Mouse (Mus musculus): Measurements from ENCODE around the gene Scd2.
A peak's percentile ranks its signal among the peaks of the same experiment; 100 is the strongest.
"Not testable (repeated sequence)": the region's sequence is repeated elsewhere in the genome, so short reads cannot be mapped to it uniquely, and the experiment has no call there.

Scd2 gene

DNA sequence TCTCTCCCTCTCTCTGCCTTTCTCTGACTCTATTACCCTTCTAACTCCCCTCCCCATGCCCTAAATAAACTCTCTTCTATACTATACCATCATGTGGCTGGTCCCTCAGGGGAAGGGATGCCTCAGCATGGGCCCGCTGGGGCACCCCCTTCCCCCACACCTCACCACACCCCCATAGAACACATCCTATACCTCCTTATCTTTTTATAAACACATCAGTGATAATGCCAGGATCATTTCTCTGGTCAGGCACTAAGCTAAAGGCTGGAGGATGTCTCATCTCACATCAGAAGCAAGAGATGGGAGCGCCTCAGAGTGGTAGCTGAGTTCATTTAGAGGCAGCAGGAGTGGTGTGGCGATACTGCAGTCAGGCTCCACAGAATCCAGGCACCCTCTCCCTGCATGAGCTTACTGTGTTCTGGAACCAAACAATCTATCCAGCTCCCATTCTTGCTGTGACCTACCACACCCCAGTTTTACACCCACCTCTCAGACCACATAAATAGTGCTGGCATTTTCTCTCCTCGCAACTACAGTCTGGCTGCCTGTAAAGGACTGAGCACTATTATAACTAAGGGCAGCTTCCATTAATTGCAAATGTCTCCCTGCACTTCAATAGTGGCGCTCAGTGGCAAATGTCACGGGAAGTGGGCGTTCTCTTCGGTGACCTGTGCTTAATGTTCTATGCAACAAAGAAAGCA, 18.0 kb downstream of the Scd2 start:
- no peak for DNase-seq (ENCODE audit: low read depth, low spot score)

DNA sequence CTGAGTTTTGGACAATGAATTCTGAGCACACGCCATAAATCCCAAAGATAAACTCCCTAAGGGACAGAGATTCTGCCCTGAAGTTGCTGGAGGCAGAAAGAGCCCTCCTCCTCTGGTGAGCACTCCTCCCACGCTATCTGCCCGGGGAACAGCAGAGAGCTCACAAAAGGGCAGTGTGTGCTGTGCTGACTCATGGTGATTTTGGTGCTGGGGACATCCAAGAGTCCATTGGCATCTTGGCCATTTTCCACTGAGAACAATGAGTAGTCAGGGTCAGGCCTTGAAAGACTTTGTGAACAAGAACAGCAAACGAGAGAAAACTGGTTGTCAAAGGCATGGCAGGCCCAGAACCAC, 18.5 kb downstream of the Scd2 start:
- peak; percentile 83 for DNase-seq (ENCODE audit: low read depth, low spot score)

DNA sequence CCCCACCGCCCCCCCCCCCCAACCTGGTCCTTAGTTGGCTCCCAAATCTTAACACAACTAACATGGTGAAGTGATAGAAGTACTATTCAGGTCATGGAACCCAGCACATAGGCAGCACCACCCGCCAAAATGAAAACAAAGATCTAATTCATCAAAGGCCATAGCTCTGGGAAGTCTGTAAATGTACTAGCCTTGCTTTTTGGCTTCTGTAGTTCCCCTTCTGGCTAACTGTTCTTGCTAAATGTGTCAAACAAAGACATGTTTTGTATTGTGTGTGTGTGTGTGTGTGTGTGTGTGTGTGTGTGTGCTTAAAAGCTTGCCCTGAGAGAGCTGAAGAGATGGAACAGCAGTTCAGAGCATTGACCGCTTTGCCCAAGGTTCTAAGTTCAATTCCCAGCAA, 19.6 kb downstream of the Scd2 start:
- no peak for DNase-seq (ENCODE audit: low read depth, low spot score)

DNA sequence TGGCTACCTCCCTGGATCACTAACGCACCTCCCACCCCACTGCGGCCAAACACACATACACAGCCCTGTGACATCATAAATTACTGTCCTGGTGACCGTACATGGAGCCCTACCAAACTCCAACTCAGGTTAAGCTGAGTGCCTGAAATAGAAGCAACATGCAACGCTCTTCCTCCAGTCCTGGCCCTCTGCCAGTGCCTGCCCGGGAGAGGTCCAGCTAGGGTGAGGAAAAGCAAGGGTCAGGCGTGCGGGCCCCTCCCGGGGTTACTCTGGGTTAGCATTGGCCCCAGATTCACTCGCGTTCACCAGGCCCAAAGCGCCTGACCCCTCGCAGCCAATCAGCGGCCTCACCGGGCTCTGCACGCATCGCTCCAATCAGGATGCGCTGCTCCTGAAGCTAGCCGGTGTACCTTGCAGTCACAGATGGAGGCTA, 20.9 kb downstream of the Scd2 start:
- DNase-seq (ENCODE audit: low read depth, low spot score), result peak; percentile 67

DNA sequence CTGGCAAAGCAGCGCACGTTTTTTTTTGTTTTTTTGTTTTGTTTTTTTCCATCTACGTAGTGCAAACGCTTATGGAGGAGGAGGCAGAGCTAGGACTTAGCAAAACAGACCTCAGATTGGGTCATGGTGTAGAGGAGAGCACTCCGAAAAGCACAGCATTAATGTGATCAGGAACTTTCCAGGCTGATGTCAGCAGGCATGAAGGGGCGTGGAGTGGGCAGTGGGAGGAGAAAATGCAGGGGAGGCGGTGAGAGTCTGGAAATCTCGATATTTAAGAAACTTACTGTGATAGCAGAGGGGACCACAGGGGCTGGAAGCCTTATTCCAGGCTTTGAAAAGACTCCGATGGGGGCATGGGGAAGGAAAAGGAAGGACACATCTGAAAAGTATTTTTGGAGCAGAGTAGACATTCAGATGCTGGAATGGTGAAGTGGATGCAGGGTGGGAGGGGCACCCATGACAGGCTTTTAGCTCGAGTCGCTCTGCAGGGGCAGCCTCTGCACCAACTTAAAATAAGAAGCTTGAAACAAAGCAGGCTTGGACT, 21.5 kb downstream of the Scd2 start:
- peak; percentile 63 for DNase-seq (ENCODE audit: low read depth, low spot score)

DNA sequence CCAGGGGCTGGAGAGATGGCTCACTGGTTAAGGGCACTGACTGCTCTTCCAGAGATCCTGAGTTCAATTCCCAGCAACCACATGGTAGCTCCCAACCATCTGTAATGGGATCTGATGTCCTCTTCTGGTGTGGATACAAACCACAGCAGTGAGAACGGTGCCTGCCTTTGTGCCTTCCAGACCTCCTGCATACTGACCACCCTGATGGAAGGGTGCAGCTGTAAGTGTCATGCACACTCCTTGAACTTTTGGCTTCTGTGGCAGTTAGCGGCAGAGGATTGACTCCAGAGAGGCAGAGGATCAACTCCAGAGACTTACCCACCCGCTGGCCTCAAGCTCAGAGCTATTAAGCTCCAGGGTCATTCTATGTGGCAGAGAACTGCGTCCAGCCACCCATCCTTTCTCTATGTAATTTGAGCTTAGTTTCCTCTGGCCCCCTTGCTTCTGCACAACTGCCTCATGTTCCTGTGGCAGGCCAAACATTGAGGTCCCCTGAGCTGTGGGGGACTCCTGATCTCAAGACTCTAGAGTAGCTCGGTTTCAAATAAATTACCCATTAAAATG, 23.4 kb downstream of the Scd2 start:
- DNase-seq (ENCODE audit: low read depth, low spot score), result no peak

DNA sequence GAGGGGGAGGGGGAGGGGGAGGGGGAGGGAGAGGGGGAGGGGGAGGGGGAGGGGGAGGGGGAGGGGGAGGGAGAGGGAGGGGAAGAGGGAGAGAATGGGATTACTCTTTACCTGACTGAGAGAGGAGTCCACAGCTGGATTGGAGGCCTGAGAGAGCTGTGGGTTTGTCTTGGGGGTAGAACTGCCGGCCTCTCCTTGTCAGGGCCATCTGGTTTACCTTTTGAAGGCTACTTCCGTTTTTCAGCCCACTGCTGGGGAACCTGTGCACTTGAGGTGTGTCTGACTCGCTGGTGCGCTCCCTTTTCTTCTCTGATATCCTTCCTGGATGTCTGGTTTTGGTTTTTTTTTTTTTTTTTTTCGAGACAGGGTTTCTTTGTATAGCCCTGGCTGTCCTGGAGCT, 23.9 kb downstream of the Scd2 start:
- DNase-seq (ENCODE audit: low read depth, low spot score), result no peak

DNA sequence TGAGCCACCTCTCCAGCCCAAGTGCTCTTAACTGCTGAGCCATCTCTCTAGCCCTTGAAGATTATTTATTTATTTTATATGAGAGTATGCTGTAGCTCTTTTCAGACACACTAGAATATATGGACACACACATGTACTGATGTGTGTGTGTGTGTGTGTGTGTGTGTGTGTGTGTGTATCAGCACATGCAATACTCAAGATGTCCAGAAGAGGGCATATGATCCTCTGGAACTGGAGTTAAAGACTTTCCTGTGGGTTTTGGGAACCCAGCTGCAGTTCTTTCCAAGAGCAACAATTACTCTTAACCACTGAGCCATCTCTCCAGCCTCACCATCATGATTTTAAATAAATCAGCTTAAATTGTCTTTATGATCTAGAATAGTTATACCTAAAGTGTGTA, 25.1 kb downstream of the Scd2 start:
- DNase-seq (ENCODE audit: low read depth, low spot score), result no peak

DNA sequence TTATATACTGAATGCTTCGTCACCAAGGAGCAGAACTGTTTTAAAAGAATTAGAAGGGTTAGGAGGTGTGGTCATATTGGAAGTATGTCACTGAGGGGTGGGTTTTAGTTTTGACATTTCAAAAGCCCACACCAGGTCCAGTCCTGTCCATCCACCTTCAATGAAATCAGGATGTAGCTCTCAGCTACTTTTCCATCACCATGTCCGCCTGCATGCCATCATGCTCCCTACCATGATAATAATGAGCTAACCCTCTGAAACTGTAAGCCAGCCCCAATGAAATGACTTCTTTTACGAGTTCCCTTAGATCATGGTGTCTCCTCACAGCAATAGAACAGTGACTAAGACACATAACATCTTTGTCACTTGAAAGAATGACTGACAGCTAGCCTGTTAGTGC, 26.8 kb downstream of the Scd2 start:
- DNase-seq (ENCODE audit: low read depth, low spot score), result no peak

DNA sequence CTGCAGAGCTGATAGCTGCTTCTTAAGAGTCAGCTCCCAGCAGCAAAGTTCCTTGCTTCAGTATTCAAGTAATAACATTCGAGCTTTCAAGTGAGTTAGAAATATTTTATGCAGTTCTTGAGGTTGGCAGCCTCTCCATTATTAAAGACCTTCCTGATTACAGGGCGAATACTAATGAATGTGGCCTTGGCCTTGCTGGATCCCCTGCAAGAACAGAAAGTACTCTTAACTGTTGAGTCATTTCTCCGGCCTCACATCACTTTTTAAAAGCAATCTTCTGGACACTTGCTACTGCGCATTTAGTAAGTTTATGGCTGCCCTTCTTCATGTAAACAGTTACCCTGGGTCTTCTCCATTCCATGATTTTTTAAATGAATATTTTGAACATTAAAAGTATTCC, 27.7 kb downstream of the Scd2 start:
- no peak for DNase-seq (ENCODE audit: low read depth, low spot score)

DNA sequence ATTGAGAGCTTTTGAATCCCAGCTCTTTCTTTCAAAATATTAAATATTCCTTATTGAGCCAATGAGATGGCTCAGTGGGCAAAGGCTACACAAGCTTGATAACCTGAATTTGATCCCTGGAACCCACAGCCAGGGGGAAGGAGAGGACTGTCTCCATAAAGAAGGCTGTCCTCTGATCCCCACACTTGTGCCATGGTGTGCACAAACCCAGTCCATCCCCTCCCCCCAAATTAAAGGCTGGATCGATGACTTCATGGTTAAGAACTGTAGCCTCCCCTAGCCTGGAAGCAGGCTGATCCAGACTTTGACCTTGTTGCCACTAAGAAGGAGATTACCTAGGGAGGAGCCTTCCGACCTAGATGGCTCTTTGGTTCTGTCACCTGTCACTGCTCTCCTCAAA, 28.2 kb downstream of the Scd2 start:
- no peak for DNase-seq (ENCODE audit: low read depth, low spot score)

DNA sequence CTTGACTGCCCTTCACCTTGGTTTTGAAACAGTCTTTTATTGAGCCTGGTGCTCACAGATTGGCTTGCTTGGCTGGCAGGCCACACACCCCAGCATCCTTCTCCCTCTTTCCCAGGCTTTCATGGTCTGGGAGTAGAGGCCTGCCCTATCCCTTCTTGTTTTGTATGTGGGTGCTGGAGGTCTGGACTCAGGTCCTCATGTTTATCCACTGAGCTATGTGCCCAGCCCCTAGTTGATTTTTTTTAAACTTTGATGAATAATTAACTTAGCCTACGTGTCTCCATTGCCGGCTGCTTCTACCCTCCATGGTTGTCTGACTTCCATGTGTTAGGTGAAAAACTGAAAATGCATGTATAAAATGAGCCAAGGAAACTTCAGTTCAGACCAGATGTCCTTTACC, 36.1 kb downstream of the Scd2 start:
- DNase-seq (ENCODE audit: low read depth, low spot score), result no peak

DNA sequence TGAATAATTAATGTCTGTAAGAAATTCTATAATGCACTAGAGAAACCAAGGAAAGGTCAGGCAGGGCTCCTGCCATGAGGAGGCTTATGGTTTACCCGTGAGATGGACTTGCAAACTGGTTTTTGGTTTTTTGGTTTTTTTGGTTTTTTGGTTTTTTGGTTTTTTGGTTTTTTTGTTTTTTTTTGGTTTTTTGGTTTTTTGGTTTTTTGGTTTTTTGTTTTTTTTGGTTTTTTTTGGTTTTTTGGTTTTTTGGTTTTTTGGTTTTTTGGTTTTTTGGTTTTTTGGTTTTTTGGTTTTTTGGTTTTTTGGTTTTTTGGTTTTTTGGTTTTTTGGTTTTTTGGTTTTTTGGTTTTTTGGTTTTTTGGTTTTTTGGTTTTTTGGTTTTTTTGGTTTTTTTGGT, 37.7 kb downstream of the Scd2 start:
- not testable (repeated sequence) for DNase-seq (ENCODE audit: low read depth, low spot score)

DNA sequence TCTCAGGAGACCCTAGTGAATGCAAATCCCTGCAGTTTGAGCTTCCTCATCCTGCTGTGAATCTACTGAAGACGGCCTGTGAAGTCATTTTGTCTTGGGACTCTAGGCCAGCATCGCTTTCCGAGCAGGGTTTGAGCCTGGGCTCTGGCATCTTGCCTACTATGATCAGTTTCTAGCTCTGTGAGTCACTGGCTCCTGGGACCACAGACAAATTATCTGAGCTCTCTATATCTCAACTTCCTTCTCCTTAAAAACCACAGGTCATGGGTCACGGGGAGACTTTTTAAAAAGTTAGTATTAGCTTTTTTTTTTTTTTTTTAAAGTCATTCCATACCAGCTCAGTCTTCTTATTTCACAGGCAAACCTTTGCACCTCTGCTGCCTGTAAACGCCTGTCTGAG, 38.4 kb downstream of the Scd2 start:
- no peak for DNase-seq (ENCODE audit: low read depth, low spot score)

DNA sequence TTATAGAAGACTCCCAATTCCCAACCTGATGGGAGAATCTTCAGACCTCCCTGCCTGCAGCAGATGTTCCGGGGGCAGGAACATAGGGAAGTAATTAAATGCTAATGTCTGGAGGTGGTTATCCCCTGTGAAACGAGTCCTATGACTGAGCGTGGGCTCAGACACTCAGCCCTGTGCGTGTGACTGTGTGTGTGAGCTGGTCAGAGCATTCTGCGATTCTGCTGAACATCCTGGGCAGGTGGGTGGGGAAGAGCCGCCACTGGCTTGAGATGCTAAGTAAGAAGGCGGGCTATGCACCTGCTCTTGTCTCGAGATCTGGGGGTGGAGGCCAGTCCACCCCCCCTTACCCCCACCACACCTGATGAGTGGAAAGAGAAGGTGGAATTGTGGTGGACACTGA, 38.9 kb downstream of the Scd2 start:
- peak; percentile 92 for DNase-seq (ENCODE audit: low read depth, low spot score)

DNA sequence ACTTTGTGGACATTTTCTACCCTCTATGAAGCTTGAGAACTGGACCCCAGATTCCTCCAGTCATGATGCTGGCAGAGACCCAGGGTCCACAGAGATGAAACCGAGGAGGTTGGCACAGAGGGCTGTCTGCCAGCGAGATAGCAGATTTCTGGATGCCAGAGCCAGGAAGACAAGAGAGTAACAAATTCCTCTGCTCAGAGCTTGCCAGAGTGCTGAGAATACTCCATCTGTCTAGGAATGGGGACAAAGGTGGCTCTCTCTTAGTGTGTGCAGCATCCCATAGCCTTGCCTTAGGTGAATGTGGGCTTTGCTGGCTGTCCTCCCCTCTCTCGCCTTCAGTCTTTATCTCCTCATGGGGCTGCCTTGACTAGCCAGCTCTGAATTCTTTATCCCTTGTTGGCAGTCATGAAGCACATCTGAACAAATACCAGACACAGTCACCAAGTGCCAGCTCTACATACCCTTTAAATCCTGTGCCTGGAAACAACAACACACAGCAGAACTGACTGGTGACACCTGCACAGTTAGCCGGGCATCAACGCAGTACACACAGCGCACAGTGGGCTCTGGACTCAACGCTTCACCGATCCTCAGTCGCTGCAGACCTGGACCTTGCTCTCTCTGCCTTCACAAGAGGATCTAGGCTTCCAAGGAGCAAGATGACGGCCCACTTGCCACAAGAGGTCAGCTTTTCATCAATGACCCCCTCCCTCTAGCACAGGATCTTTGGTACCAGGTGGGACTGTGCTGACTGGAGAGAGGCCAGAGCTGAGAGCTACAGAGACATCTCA, 39.6 kb downstream of the Scd2 start, which contains the start of gene Scd4:
Gene Scd4 (plus strand): TSS at position 260 of the 791 bp plus-strand sequence.
- peak; percentile 82 for DNase-seq (ENCODE audit: low read depth, low spot score)

DNA sequence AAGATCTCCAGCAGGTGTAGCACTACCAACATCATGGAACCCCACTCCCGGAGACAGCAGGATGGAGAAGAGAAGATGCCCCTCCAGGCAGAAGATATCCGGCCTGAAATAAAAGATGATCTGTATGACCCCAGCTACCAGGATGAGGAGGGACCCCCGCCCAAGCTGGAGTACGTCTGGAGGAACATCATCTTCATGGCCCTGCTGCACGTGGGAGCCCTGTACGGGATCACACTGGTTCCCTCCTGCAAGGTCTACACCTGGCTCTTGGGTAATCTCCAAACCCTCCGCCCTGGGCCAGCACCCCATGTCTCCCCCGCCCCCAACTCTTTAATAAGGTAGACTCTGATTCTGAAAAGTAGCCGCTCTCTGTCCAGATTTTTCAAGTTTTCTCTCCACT, 40.5 kb downstream of the Scd2 start:
- DNase-seq (ENCODE audit: low read depth, low spot score), result no peak

DNA sequence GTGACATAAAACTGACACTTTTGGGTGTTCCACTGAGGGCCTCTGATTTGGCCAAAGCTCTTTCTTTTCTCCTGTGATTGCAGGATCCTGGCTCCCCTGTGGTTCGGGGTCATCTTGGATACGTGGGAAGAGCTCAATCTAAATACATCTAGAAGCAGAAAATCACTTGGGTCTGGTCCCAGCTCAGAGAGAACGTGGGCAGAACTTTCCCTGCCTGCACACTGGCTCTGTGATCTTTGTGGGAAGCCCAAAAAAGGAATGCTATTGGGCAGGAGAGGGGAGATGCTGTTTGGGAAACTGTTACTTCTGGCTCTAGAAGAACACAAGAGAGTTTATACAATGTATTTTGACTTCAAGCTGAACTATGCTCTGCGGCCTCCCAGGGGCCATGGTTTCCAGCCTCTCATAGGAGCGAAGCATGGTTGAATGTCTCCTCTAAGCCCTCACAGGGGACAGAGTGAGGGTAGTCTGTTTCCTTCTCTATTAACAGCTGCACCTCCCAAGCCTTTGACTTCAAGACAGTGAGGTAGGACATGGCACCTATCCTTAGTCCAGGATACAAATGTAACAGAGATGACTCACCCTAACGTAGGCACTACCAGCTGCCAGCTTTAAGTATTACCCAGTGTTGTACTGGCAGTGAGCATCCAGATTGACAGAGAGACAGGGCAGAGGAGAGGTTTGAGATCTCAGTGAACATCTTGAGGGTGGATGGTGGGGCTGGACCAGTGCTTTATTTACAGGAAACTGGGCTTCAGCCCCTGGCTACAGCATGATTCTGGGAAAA, 42.6 kb downstream of the Scd2 start:
- peak; percentile 64 for DNase-seq (ENCODE audit: low read depth, low spot score)

DNA sequence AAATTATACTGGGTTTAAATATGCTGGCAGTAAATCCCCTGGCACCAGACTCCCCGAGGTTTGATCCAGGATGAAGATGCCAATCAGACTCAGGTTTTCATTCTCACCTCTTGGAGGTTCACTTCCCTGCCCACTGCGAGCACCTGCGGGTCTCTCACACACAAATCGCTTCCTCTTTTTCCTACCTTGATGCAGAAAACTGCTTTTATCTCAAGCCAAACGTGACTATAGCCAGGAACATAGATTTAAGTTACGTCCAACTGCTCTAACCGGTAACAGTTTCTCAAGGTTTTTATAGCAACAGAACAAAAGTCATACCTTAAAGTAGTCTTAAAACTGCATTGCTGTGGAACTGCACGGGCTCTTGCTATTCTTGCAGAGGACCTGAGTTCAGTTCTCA, 56.2 kb downstream of the Scd2 start:
- no peak for DNase-seq (ENCODE audit: low read depth, low spot score)

DNA sequence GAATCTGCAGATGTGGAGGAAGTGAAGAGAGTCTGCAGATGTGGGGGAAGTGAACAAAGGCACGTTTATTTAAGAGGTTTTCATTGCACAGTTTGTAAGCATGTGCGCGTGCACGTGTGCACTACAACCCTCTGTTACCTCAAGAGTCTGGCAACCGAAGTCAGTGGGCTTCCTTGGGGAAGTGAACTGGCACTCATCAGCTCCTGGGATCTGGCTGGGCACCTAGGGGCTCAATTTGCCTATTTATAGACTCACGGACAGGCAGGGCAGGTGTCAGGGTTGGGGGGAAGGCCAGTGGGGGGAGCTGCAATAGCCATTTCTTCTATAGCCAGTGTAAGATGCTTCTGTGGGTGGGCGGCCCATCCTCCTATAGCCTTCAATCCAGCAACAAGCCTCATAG, 58.3 kb downstream of the Scd2 start:
- no peak for DNase-seq (ENCODE audit: low read depth, low spot score)

All from telencephalon, adult 2 months (tissue).